Mouse (Mus musculus): Measurements from ENCODE around the gene Rnf130.

Rnf130 gene

GRCm38 (mm10) chr11:50024445-50024832, 707 bp upstream of the Rnf130 start:
- no peak for DNase-seq (ENCODE audit: low read depth, low spot score)

GRCm38 (mm10) chr11:50025721-50026520, 775 bp downstream of the Rnf130 start:
- DNase-seq (ENCODE audit: low read depth, low spot score): peak; percentile 19

DNA sequence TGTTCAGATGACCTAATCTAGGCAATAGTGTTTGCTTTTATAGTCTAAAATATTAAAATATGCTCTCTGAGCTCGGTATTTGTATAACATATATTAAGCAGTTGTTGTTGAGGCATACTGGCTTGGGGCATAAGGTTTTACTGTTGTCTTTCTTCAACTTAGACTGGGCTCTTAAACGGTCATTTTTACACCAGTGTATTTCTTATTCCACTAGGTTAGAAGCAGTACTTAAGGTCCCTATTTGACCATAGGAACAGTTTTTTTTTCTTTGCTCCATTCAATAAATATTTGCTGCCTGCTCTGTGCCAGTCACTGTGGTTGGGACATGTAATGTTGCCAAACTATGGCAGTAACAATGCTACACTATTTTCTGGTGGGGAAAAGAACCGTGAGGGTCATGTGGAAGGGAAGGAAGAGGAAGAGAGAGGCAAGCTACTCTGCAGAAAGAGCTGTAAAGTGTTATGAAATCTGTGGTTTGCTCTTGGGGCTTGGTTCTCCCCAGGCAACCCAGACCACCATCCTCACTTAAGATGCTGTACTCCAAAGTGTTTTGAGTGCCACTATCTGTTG, 1.5 kb downstream of the Rnf130 start:
- DNase-seq (ENCODE audit: low read depth, low spot score): no peak

DNA sequence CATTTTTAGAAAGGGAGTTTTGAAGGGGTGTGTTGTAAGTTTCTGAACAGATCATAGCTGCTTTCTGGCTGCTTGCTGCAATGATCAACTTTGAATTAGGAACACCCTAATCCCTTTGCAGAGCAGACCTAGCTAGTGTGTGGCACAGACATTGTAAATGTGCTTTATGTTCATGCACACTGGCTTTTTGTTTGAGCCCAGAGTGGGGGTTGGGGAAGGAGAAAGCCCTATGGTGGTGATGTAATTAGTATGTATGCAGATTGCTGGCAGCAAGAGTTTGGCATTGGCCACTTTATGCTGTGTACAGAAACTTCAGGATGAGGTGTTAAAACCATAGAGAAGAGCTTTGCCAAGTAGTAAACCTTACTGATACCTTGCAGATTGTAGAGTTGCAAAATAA, 3.3 kb downstream of the Rnf130 start:
- DNase-seq (ENCODE audit: low read depth, low spot score): peak; percentile 37

- no peak for DNase-seq (ENCODE audit: low read depth, low spot score)
These were observed 9.0 kb downstream of the Rnf130 start for GRCm38 (mm10) chr11:50034155-50034554.

DNA sequence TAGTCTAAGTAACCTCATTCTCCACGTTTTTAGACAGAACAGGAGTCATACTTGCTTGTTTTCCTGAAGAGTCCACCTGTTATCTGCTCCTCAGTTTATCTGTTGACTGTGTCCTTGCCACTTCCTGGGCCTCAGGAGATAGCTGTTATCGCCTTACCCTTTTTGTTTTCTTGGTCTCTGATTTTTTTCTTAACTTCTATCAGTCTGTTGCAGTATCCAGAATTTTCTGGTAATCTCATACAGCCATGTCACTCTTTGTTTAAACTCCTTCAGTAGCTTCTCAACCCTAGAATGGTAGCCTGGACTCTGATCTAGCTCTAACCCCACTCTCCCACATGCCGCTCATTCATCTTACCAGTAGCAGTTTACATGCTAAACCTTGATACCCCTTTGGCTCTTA, 10.6 kb downstream of the Rnf130 start:
- DNase-seq (ENCODE audit: low read depth, low spot score): no peak

GRCm38 (mm10) chr11:50036781-50037460, 11.8 kb downstream of the Rnf130 start:
- no peak for DNase-seq (ENCODE audit: low read depth, low spot score)

GRCm38 (mm10) chr11:50038757-50039156, 13.6 kb downstream of the Rnf130 start:
- no peak for DNase-seq (ENCODE audit: low read depth, low spot score)

DNA sequence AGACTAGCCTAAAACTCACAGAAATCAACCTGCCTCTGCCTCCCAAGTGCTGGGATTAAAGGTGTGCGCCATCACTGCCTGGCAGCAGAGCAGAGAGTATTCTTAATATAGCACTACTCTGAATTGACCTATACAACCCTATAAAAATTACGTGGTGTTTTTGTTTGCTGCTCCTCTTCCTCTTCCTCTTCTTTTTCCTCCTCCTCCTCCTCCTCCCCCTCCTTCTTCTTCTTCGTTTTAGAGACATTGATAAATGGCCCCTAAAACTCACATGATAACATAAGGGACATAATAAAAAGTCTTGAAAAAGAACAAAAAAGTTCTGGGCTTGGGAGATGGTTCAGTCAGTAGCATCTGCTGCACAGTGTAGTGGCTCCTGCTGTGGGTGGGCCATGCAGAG, 16.0 kb downstream of the Rnf130 start:
- DNase-seq (ENCODE audit: low read depth, low spot score): no peak

DNA sequence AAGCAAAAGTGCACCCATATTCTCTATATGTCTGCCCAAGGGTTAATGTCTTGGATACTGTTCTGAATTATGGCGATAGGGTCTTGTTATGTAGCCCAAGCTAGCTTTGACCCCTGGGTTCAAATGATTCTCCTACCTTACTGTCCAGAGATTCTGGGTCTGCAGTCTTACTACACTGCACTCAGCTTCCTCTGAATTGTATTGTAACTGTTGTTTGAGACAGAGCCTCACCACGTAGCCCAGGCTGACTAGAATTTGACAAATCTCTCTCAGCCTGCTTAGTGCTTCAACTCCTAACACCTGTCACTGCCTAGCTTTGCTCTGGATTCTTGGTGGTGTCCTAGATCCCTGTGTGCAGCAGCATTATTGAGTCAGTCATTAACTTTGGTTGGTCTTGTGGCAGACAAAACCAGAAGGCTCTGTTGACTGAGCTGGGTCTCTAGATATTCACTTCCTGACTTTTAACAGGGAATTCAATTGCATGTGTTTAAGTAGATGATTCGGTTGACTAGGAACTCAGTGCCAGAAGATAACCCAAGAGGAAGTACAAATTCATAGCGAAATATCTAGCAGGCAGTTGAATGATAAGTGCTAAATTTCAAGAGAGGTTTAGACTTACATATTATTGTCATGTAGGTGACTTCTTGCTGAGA, 17.3 kb downstream of the Rnf130 start:
- no peak for DNase-seq (ENCODE audit: low read depth, low spot score)

DNA sequence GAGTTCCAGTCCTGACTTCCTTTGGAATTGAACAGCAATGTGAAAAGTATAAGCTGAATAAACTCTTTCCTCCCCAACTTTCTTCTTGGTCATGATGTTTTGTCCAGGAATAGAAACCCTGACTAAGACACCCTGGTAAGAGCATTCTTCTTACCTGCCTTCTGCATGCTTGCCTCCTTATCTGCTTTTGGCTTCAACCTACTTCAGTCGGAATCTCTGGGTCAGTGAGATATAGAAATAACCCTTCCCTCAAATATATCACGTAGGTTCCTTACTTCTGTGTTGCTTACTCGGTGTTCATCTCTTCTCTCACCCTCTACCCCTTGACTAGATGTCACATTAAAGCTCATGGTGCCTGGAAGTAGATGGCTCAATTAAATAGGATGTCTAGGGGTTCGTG, 19.3 kb downstream of the Rnf130 start:
- DNase-seq (ENCODE audit: low read depth, low spot score): no peak

GRCm38 (mm10) chr11:50047610-50048009, 22.5 kb downstream of the Rnf130 start:
- no peak for DNase-seq (ENCODE audit: low read depth, low spot score)

GRCm38 (mm10) chr11:50048115-50048514, 23.0 kb downstream of the Rnf130 start:
- no peak for DNase-seq (ENCODE audit: low read depth, low spot score)

GRCm38 (mm10) chr11:50050392-50050791, 25.2 kb downstream of the Rnf130 start:
- no peak for DNase-seq (ENCODE audit: low read depth, low spot score)

DNA sequence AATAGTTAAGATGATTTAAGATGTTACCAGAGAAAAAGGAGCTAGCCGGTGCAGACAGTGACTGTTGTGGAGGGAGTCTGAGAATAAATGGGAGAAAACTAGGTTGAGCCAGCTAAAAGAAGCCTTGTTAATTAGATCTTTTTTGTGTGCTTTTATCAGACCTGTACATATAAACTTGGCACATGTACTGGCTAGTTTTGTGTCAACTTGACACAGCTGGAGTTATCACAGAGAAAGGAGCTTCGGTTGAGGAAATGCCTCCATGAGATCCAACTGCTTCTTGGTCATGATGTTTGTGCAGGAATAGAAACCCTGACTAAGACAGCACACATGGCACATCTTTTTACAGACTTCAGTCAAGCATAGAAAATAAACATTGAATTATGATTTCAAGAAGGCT, 32.6 kb downstream of the Rnf130 start:
- no peak for DNase-seq (ENCODE audit: low read depth, low spot score)

DNA sequence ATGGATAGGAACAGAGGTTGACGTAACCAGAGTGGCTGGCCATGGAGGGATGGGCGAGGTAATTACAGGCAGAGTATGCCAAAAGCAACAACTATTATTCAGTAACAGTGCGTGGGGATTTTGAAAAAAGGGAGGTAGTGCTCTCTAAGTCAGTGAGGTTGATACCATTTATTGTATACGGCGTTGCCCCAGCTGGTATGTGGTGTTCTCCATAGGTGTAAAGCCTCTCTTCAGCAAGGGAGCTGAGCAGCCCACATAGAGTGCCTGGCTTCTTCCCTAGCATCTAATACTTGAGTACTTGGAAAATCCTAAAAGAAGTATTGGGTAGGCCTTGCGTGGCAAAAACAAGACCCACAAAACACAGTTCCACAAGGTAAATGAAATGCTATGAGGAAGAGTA, 33.1 kb downstream of the Rnf130 start:
- no peak for DNase-seq (ENCODE audit: low read depth, low spot score)

DNA sequence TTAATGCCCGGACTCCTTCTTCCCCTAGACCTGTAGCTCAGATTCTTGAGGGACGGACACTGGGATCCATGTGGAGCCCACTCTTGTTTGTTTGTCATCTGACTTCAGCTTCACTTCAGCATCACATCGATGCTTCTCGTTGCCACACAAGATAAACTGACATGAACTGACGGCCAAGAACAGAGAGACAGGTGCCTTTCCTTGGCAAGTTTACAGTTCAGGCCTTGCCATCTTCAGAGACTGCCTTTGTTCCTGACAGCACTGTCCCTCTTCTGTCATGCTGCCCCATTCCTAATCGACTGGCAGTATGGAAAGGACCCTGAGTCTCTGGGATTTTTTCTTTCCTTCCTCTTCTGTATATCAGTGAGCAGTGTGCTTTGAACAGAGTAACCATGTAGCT, 33.9 kb downstream of the Rnf130 start:
- no peak for DNase-seq (ENCODE audit: low read depth, low spot score)

- peak; percentile 56 for DNase-seq (ENCODE audit: low read depth, low spot score)
These were observed 37.0 kb downstream of the Rnf130 start for GRCm38 (mm10) chr11:50062116-50062515.

DNA sequence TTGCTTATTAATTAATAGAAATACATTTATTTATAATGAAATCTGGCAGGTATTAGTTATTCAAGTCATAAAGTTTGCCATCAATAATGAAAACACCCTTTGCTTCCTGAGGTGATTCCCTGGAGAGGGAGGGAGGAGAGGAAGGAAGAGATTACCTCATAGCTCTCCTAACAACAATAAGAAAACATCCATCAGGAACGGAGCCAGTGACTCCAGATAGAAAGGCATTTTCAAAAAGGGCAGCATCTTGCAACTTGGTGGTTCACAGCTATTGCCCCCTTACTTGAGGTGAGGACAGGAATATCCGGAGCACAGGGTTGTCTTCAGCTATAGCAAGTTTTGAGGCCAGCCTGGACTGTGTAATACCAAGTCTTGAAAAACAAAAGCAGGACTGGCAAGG, 40.9 kb downstream of the Rnf130 start:
- no peak for DNase-seq (ENCODE audit: low read depth, low spot score)

DNA sequence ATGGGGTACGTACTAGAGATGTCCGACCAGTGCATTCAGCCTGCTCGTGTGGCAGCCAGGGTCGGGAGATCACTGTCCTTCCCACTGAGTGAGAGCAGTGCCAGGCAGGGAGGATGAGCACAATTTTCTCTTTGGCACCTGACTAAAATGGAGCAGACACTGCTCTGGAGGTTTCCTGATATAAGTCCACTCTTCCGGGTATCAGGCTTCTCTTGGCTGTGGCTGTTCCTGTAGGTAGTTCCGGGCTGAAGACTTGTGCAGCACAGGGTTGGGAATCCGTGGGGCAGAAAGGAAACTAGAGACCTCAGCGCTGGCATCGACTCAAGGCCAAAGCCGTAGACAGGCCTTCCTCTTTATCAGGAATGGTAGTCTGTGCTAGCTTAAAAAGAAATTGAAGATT, 48.7 kb downstream of the Rnf130 start:
- no peak for DNase-seq (ENCODE audit: low read depth, low spot score)

- DNase-seq (ENCODE audit: low read depth, low spot score): no peak
These were observed 51.6 kb downstream of the Rnf130 start for GRCm38 (mm10) chr11:50076756-50077155.
